Mouse (Mus musculus) liver (tissue): ENCODE measurements around the gene Adssl1.

Source experiments
- DNase-seq: peaks from one replicate; pipeline ENCODE4 v3.0.0-alpha.2; 2020; ENCODE audit warnings: mixed read lengths

Adssl1 gene

GRCm38 (mm10) chr12:112619686-112620353 lies at the start of gene Adssl1:
Adssl1 (plus strand) TSS chr12:112620045.
- peak; percentile 75 for DNase-seq

GRCm38 (mm10) chr12:112570160-112570559 lies 49.7 kb upstream of the Adssl1 start:
- DNase-seq = no peak

- DNase-seq = no peak
Observed at GRCm38 (mm10) chr12:112571064-112571463, 48.8 kb upstream of the Adssl1 start.

- no peak for DNase-seq
Observed at GRCm38 (mm10) chr12:112575274-112575986, 44.4 kb upstream of the Adssl1 start.

- peak; percentile 51 for DNase-seq
Observed at GRCm38 (mm10) chr12:112576341-112576740, 43.5 kb upstream of the Adssl1 start.

- no peak for DNase-seq
Observed at GRCm38 (mm10) chr12:112576749-112577148, 43.1 kb upstream of the Adssl1 start.

GRCm38 (mm10) chr12:112578296-112579090 lies 41.4 kb upstream of the Adssl1 start:
- no peak for DNase-seq

- no peak for DNase-seq
Observed at GRCm38 (mm10) chr12:112579430-112579829, 40.4 kb upstream of the Adssl1 start.

GRCm38 (mm10) chr12:112579926-112580325 lies 39.9 kb upstream of the Adssl1 start:
- no peak for DNase-seq

- DNase-seq = no peak
Observed at GRCm38 (mm10) chr12:112581113-112581512, 38.7 kb upstream of the Adssl1 start.

- no peak for DNase-seq
Observed at GRCm38 (mm10) chr12:112584954-112585353, 34.9 kb upstream of the Adssl1 start.

- no peak for DNase-seq
Observed at GRCm38 (mm10) chr12:112585924-112586538, 33.8 kb upstream of the Adssl1 start.

GRCm38 (mm10) chr12:112587125-112588124 lies 32.4 kb upstream of the Adssl1 start:
- no peak for DNase-seq

GRCm38 (mm10) chr12:112588426-112589256 lies 31.2 kb upstream of the Adssl1 start, which contains the start of gene Inf2:
Inf2 (plus strand) TSS chr12:112588784.
- peak; percentile 86 for DNase-seq

- no peak for DNase-seq
Observed at GRCm38 (mm10) chr12:112589491-112590191, 30.2 kb upstream of the Adssl1 start.

- no peak for DNase-seq
Observed at GRCm38 (mm10) chr12:112590566-112591239, 29.1 kb upstream of the Adssl1 start.

GRCm38 (mm10) chr12:112591240-112591639 lies 28.6 kb upstream of the Adssl1 start:
- DNase-seq = no peak

GRCm38 (mm10) chr12:112591730-112592129 lies 28.1 kb upstream of the Adssl1 start:
- DNase-seq = no peak

GRCm38 (mm10) chr12:112592985-112593734 lies 26.7 kb upstream of the Adssl1 start:
- DNase-seq = no peak
